Mouse (Mus musculus) hindbrain, embryonic 12.5 days (tissue): Measurements from ENCODE around the gene Stk25. TPM values are rescaled to one million over a fixed set of nuclear protein-coding genes. Genes with fewer than 3 reads are reported as not detected.

Source experiments
- ATAC-seq: fragments of 200-750 bp; cut with Nextera tagmentation; 2 replicates; pipeline ENCODE4 v1.8.0; 2017; ENCODE audit warnings: moderate TSS enrichment; ENCODE audit not compliant: low FRiP score
- H3K27ac ChIP-seq: fragments of 300-500 bp; sonication (generic); 2 replicates; pipeline ENCODE4 v1.5.1; 2016; ENCODE audit warnings: mild to moderate bottlenecking
- H3K27me3 ChIP-seq: fragments of 300-500 bp; sonication (generic); 2 replicates; pipeline ENCODE4 v1.6.1; 2016; ENCODE audit warnings: mild to moderate bottlenecking
- H3K36me3 ChIP-seq: fragments of 300-500 bp; sonication (generic); 2 replicates; pipeline ENCODE4 v1.6.1; 2016; ENCODE audit warnings: mild to moderate bottlenecking
- H3K4me1 ChIP-seq: fragments of 300-500 bp; sonication (generic); 2 replicates; pipeline ENCODE4 v1.6.1; 2016
- H3K4me2 ChIP-seq: fragments of 300-500 bp; sonication (generic); replicated peaks from 2 replicates; pipeline ENCODE4 v1.6.1; 2016; ENCODE audit warnings: mild to moderate bottlenecking
- H3K4me3 ChIP-seq: fragments of 300-500 bp; sonication (generic); 2 replicates; pipeline ENCODE4 v1.5.1; 2016; ENCODE audit warnings: mild to moderate bottlenecking
- H3K9ac ChIP-seq: fragments of 300-500 bp; sonication (generic); 2 replicates; pipeline ENCODE4 v1.6.1; 2016; ENCODE audit warnings: mild to moderate bottlenecking, moderate library complexity
- H3K9me3 ChIP-seq: fragments of 300-500 bp; sonication (generic); replicated peaks from 2 replicates; pipeline ENCODE4 v1.6.1; 2016; ENCODE audit warnings: mild to moderate bottlenecking
- WGBS: fragments of 180-500 bp; shearing (Covaris S2); methylation state at CpG from one replicate; pipeline ENCODE4 v1.1.7; 2016; 5-methylcytosine and 5-hydroxymethylcytosine counted together
- polyA plus RNA-seq: library from polyadenylated mRNA; unstranded; fragments of >200 nt; fragmentation: Nextera tagmentation; extraction: Ambion mirVana; gene quantifications from 2 replicates; pipeline ENCODE4 v1.2.1, GENCODE M21; 2016

The Stk25 gene
- polyA plus RNA-seq, 1 experiment from 2014 or later: 249 TPM

DNA sequence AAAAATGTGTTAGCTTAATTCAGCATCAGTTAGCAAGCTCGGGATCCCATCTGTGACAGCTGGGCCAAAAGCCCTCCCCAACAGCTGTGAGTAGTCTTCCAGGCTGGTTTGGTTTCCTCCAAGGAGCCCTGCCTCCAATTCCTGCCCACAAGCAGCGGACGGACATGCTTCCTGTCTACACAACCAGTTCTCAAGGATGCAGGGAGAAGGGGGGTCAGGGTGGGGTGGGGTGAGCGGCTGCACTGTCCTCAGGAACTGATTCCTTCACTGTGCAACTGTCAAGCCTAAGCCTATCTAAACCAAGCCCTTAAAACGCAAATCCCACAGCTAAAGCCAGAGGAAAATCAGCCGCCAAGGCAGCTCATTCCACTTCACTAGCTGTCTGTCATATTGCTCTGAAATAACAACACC, 24.0 kb downstream of the Stk25 start:
- Histone ChIP-seq H3K9me3 (no peaks in the 10 kb centered on the region), H3K4me1 (peaks cover 16% of the 10 kb centered on the region), H3K4me3 (peak overlapping the region; percentile 90), H3K27ac (peak overlapping the region; percentile 90), H3K9ac (peak overlapping the region; percentile 92), H3K36me3 (peaks cover 13% of the 10 kb centered on the region; the same call in 1 of the 2 replicates), H3K27me3 (no peaks in the 10 kb centered on the region), H3K4me2 (peak overlapping the region; percentile 92)
- ATAC-seq: no peak
- 5% methylated on average over 6 of the region's 6 CpGs for WGBS

- no peak overlapping the region for H3K9ac ChIP-seq
- no peaks in the 10 kb centered on the region for H3K9me3 ChIP-seq
- no peak overlapping the region for H3K4me2 ChIP-seq
- 90% methylated on average over 3 of the region's 3 CpGs for WGBS
- H3K27ac ChIP-seq: no peak overlapping the region
- H3K36me3 ChIP-seq: peaks cover 27% of the 10 kb centered on the region
- ATAC-seq: no peak
- H3K4me1 ChIP-seq: peaks cover 16% of the 10 kb centered on the region
- no peaks in the 10 kb centered on the region for H3K27me3 ChIP-seq
- H3K4me3 ChIP-seq: no peak overlapping the region
These were observed 25.7 kb downstream of the Stk25 start for GRCm38 (mm10) chr1:93632723-93633122.

- no peaks in the 10 kb centered on the region for H3K27me3 ChIP-seq
- no peak overlapping the region for H3K4me2 ChIP-seq
- H3K4me1 ChIP-seq: peaks cover 16% of the 10 kb centered on the region
- H3K9ac ChIP-seq: no peak overlapping the region
- WGBS: 96% methylated on average over 3 of the region's 3 CpGs
- H3K36me3 ChIP-seq: peaks cover 45% of the 10 kb centered on the region
- no peak for ATAC-seq
- no peaks in the 10 kb centered on the region for H3K9me3 ChIP-seq
- no peak overlapping the region for H3K27ac ChIP-seq
- no peak overlapping the region for H3K4me3 ChIP-seq
These were observed 27.7 kb downstream of the Stk25 start for GRCm38 (mm10) chr1:93630796-93631195.

- no peak for ATAC-seq
- no peaks in the 10 kb centered on the region for H3K4me1 ChIP-seq
- no peaks in the 10 kb centered on the region for H3K9me3 ChIP-seq
- no peaks in the 10 kb centered on the region for H3K27me3 ChIP-seq
- H3K4me2 ChIP-seq: no peak overlapping the region
- no peak overlapping the region for H3K27ac ChIP-seq
- H3K9ac ChIP-seq: no peak overlapping the region
- 96% methylated on average over 1 of the region's 1 CpGs for WGBS
- H3K4me3 ChIP-seq: no peak overlapping the region
- H3K36me3 ChIP-seq: peaks cover 86% of the 10 kb centered on the region
These were observed 34.0 kb downstream of the Stk25 start for GRCm38 (mm10) chr1:93624502-93624901.

DNA sequence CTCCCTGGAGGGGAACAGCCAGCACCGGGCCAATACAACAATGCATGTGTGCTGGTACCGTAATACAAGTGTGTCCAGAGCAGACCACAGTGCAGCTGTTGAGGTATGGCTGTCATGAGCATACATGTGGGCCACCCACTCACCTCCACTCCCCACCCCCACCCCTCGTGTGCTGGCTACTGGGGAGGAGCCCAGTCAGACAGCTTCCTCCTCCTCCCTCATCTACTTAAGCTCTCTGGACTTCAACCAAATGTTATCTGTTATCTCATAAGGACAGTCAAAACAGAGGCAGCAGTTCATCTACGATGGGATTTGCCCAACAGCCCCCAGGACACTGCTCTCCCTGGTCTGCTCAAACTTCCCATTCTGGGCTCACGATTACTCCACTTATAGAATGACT, 39.5 kb downstream of the Stk25 start:
- H3K9me3 ChIP-seq: no peaks in the 10 kb centered on the region
- H3K4me1 ChIP-seq: no peaks in the 10 kb centered on the region
- H3K4me2 ChIP-seq: no peak overlapping the region
- H3K36me3 ChIP-seq: peaks cover 42% of the 10 kb centered on the region
- no peak overlapping the region for H3K9ac ChIP-seq
- ATAC-seq: no peak
- no peak overlapping the region for H3K27ac ChIP-seq
- H3K27me3 ChIP-seq: no peaks in the 10 kb centered on the region
- 88% methylated on average over 5 of the region's 5 CpGs for WGBS
- H3K4me3 ChIP-seq: no peak overlapping the region

- H3K27me3 ChIP-seq: no peaks in the 10 kb centered on the region
- no peak overlapping the region for H3K27ac ChIP-seq
- H3K4me1 ChIP-seq: no peaks in the 10 kb centered on the region
- H3K4me3 ChIP-seq: no peak overlapping the region
- H3K9ac ChIP-seq: no peak overlapping the region
- ATAC-seq: no peak
- H3K9me3 ChIP-seq: no peaks in the 10 kb centered on the region
- peaks cover 35% of the 10 kb centered on the region for H3K36me3 ChIP-seq
- 74% methylated on average over 4 of the region's 4 CpGs for WGBS
- no peak overlapping the region for H3K4me2 ChIP-seq
These were observed 40.3 kb downstream of the Stk25 start for GRCm38 (mm10) chr1:93618059-93618748.

GRCm38 (mm10) chr1:93609762-93610161, 48.7 kb downstream of the Stk25 start:
- H3K4me1 ChIP-seq: no peaks in the 10 kb centered on the region
- no peak for ATAC-seq
- 86% methylated on average over 8 of the region's 8 CpGs for WGBS

GRCm38 (mm10) chr1:93608696-93609245, 49.7 kb downstream of the Stk25 start:
- no peak for ATAC-seq
- H3K9ac ChIP-seq: 0 out of 2 replicates have a peak overlapping the region, but pooled peaks have one; percentile 13
- no peaks in the 10 kb centered on the region for H3K36me3 ChIP-seq
- H3K9me3 ChIP-seq: no peaks in the 10 kb centered on the region
- H3K27me3 ChIP-seq: no peaks in the 10 kb centered on the region
- H3K4me1 ChIP-seq: no peaks in the 10 kb centered on the region
- WGBS: 85% methylated on average over 4 of the region's 4 CpGs
- H3K4me3 ChIP-seq: no peak overlapping the region
- H3K27ac ChIP-seq: no peak overlapping the region
- H3K4me2 ChIP-seq: no peak overlapping the region

More at GRCm38 (mm10) chr1:93609762-93610161, 48.7 kb downstream of the Stk25 start:
- Histone ChIP-seq H3K9ac (no peak overlapping the region), H3K4me3 (no peak overlapping the region), H3K36me3 (no peaks in the 10 kb centered on the region), H3K9me3 (no peaks in the 10 kb centered on the region), H3K4me2 (no peak overlapping the region), H3K27me3 (no peaks in the 10 kb centered on the region), H3K27ac (no peak overlapping the region)

DNA sequence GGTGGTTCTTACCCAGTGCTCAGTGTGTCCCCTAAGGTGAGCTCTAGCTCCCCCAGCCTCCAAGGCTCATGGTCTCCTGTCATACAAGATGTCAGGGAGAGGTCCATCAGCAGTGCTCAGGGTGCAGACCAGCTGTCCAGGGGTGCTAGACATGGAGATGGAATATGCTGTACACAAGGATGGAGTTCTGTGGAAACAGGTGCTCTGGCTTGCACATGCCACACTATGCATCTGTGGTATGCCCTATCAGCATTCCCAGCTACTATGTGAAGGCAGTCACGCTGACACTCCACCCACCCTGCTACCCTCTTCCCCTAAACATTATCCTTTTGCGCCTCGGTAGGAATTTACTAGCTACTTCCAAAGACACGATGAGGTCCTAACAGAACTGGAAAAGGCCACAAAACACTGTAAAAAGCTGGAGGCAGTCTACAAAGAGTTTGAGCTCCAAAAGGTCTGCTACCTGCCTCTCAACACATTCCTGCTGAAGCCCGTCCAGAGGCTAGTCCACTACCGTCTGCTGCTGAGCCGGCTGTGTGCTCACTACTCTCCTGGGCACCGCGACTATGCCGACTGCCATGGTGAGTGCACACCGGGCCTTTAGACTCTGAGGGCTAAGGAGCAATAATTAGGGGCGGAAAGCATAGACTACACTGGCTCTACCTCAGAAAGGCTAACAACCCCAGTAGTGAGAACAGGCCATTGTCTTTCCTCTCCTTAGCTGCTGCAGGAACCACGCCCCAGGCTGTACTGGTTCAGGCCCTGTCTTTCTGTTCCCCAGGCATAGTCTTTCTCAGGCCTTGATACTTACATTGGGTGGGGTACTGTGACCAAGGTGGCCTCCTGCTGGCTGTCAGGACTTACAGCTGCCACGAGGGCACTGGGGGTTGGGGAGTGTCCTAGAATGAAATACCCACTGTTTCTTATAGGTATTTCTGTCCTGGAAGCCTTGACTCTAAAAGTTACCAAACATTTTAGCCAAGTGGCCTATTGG, 51.1 kb downstream of the Stk25 start:
- Histone ChIP-seq H3K4me1 (no peaks in the 10 kb centered on the region), H3K27ac (no peak overlapping the region), H3K4me2 (no peak overlapping the region), H3K36me3 (no peaks in the 10 kb centered on the region), H3K27me3 (no peaks in the 10 kb centered on the region), H3K4me3 (no peak overlapping the region), H3K9me3 (no peaks in the 10 kb centered on the region), H3K9ac (no peak overlapping the region)
- ATAC-seq: no peak
- 82% methylated on average over 14 of the region's 14 CpGs for WGBS

DNA sequence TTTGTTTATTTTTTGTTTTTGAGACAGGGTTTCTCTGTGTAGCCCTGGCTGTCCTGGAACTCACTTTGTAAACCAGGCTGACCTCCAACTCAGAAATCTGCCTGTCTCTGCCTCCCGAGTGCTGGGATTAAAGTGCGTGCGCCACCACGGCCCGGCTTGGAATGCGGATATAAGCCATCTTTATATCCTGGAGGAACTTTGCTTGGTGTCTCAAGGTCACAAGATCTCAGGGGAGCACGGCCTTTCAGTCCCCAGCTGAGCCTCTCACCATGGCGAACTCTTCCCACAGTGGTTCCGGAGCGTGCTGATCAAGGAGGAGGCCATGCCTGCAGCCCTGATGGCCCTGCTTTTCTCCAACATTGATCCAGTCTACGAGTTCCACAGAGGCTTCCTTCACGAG, 54.5 kb downstream of the Stk25 start:
- Histone ChIP-seq H3K27ac (no peak overlapping the region), H3K4me3 (no peak overlapping the region), H3K27me3 (no peaks in the 10 kb centered on the region), H3K4me2 (no peak overlapping the region), H3K4me1 (no peaks in the 10 kb centered on the region), H3K36me3 (no peaks in the 10 kb centered on the region), H3K9me3 (no peaks in the 10 kb centered on the region), H3K9ac (no peak overlapping the region)
- ATAC-seq: no peak
- WGBS: 94% methylated on average over 12 of the region's 12 CpGs

- Histone ChIP-seq H3K27me3 (no peaks in the 10 kb centered on the region), H3K36me3 (no peaks in the 10 kb centered on the region), H3K4me1 (no peaks in the 10 kb centered on the region), H3K27ac (no peak overlapping the region), H3K9ac (no peak overlapping the region), H3K4me2 (no peak overlapping the region), H3K9me3 (no peaks in the 10 kb centered on the region), H3K4me3 (no peak overlapping the region)
- ATAC-seq: no peak
- WGBS: 77% methylated on average over 4 of the region's 4 CpGs
These were observed 55.5 kb downstream of the Stk25 start for GRCm38 (mm10) chr1:93602911-93603310.

DNA sequence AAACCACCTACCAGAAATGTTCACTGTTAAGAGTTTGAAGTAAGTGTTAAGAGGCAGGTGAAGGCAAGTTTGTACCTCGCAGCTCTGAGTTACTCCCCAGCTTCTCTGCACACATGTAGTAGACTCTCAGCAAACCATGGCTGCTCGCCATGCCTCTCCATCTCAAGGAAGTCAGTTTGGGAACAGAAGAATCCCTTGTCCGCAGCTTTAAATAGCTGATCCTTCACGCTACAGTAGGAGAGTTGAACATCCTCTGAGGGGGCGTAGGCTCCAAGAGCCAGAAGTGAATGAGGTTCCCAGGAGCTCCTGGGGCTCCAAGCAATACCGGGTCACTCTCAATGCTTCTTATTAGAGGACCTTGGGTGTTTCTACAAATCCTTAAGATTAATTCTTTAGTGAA, 62.5 kb downstream of the Stk25 start:
- no peak for ATAC-seq
- no peak overlapping the region for H3K4me2 ChIP-seq

More for the DNA sequence above, 62.5 kb downstream of the Stk25 start:
- H3K4me1 ChIP-seq: no peaks in the 10 kb centered on the region
- H3K9me3 ChIP-seq: no peaks in the 10 kb centered on the region; the same call in 1 of the 2 replicates
- H3K4me3 ChIP-seq: no peak overlapping the region
- no peaks in the 10 kb centered on the region for H3K27me3 ChIP-seq
- no peak overlapping the region for H3K27ac ChIP-seq
- H3K36me3 ChIP-seq: no peaks in the 10 kb centered on the region
- no peak overlapping the region for H3K9ac ChIP-seq
- WGBS: 73% methylated on average over 6 of the region's 6 CpGs
